Mouse (Mus musculus) T-cell, adult 2 months (primary cell): ENCODE measurements around the gene Sema4a.
"Not testable (repeated sequence)": the region's sequence is repeated elsewhere in the genome, so short reads cannot be mapped to it uniquely, and the experiment has no call there.

Experiments used
- DNase-seq: peaks from one replicate; pipeline ENCODE4 v3.0.0; 2022; ENCODE audit warnings: low spot score

The Sema4a gene

GRCm38 (mm10) chr3:88455588-88456264, 5.3 kb downstream of the Sema4a start:
- no peak for DNase-seq

GRCm38 (mm10) chr3:88454762-88455587, 6.0 kb downstream of the Sema4a start:
- DNase-seq = peak; percentile 10

GRCm38 (mm10) chr3:88453986-88454385, 7.0 kb downstream of the Sema4a start:
- DNase-seq = peak; percentile 79

GRCm38 (mm10) chr3:88453369-88453768, 7.6 kb downstream of the Sema4a start:
- DNase-seq = peak; percentile 62

GRCm38 (mm10) chr3:88452716-88453115, 8.3 kb downstream of the Sema4a start:
- DNase-seq = no peak

- peak; percentile 45 for DNase-seq
Observed at GRCm38 (mm10) chr3:88452246-88452645, 8.7 kb downstream of the Sema4a start.

GRCm38 (mm10) chr3:88450379-88451131, 10.4 kb downstream of the Sema4a start:
- DNase-seq = no peak

GRCm38 (mm10) chr3:88449395-88450023, 11.5 kb downstream of the Sema4a start:
- DNase-seq = no peak

- DNase-seq = no peak
Observed at GRCm38 (mm10) chr3:88448443-88448842, 12.5 kb downstream of the Sema4a start.

- DNase-seq = no peak
Observed at GRCm38 (mm10) chr3:88447676-88448183, 13.3 kb downstream of the Sema4a start.

GRCm38 (mm10) chr3:88446471-88447123, 14.4 kb downstream of the Sema4a start:
- no peak for DNase-seq

- DNase-seq = no peak
Observed at GRCm38 (mm10) chr3:88442888-88443287, 18.1 kb downstream of the Sema4a start.

- DNase-seq = no peak
Observed at GRCm38 (mm10) chr3:88442488-88442887, 18.5 kb downstream of the Sema4a start.

- DNase-seq = peak; percentile 54
Observed at GRCm38 (mm10) chr3:88440500-88441381, 20.2 kb downstream of the Sema4a start.

GRCm38 (mm10) chr3:88439582-88439981, 21.4 kb downstream of the Sema4a start:
- DNase-seq = no peak

GRCm38 (mm10) chr3:88437454-88437853, 23.5 kb downstream of the Sema4a start:
- DNase-seq = no peak

- DNase-seq = no peak
Observed at GRCm38 (mm10) chr3:88436395-88437201, 24.4 kb downstream of the Sema4a start.

- no peak for DNase-seq
Observed at GRCm38 (mm10) chr3:88435515-88435914, 25.5 kb downstream of the Sema4a start.

- DNase-seq = not testable (repeated sequence)
Observed at GRCm38 (mm10) chr3:88428639-88429038, 32.3 kb downstream of the Sema4a start.
